Mouse (Mus musculus) forebrain, embryonic 13.5 days (tissue): Measurements from ENCODE around the gene Pnkd. TPM values are rescaled to one million over a fixed set of nuclear protein-coding genes. Genes with fewer than 3 reads are reported as not detected.
A peak's percentile ranks its signal among the peaks of the same experiment; 100 is the strongest.
"Not testable (repeated sequence)": the region's sequence is repeated elsewhere in the genome, so short reads cannot be mapped to it uniquely, and the experiment has no call there.

Source experiments
- ATAC-seq: fragments of 200-750 bp; cut with Nextera tagmentation; 2 replicates; pipeline ENCODE4 v1.8.0; 2017
- H3K27ac ChIP-seq: fragments of 300-500 bp; sonication (generic); 2 replicates; pipeline ENCODE4 v1.5.1; 2015; ENCODE audit warnings: inconsistent platforms, mild to moderate bottlenecking, moderate library complexity
- H3K27me3 ChIP-seq: fragments of 300-500 bp; sonication (generic); 2 replicates; pipeline ENCODE4 v1.6.1; 2015; ENCODE audit warnings: mild to moderate bottlenecking, inconsistent platforms
- H3K36me3 ChIP-seq: fragments of 300-500 bp; sonication (generic); 2 replicates; pipeline ENCODE4 v1.6.1; 2015; ENCODE audit warnings: mild to moderate bottlenecking, inconsistent platforms; ENCODE audit not compliant: poor library complexity, severe bottlenecking
- H3K4me1 ChIP-seq: fragments of 300-500 bp; sonication (generic); 2 replicates; pipeline ENCODE4 v1.6.1; 2015; ENCODE audit warnings: inconsistent platforms
- H3K4me2 ChIP-seq: fragments of 300-500 bp; sonication (generic); 2 replicates; pipeline ENCODE4 v1.6.1; 2015; ENCODE audit warnings: inconsistent platforms, mild to moderate bottlenecking, moderate library complexity
- H3K4me3 ChIP-seq: fragments of 300-500 bp; sonication (generic); 2 replicates; pipeline ENCODE4 v1.5.1; 2015; ENCODE audit warnings: mild to moderate bottlenecking, inconsistent platforms
- H3K9ac ChIP-seq: fragments of 300-500 bp; sonication (generic); 2 replicates; pipeline ENCODE4 v1.6.1; 2015; ENCODE audit warnings: mild to moderate bottlenecking, inconsistent platforms
- H3K9me3 ChIP-seq: fragments of 300-500 bp; sonication (generic); replicated peaks from 2 replicates; pipeline ENCODE4 v1.6.1; 2016; ENCODE audit warnings: inconsistent platforms
- WGBS: fragments of 180-500 bp; shearing (Covaris S2); methylation state at CpG from one replicate; pipeline ENCODE4 v1.1.7; 2015; 5-methylcytosine and 5-hydroxymethylcytosine counted together
- polyA plus RNA-seq: library from polyadenylated mRNA; unstranded; fragments of >200 nt; fragmentation: Nextera tagmentation; extraction: Ambion mirVana; gene quantifications from 2 replicates; pipeline ENCODE4 v1.2.1, GENCODE M21; 2015

Gene Pnkd
- polyA plus RNA-seq, 1 experiment from 2014 or later, result 94.5 TPM

- 94% methylated on average over 14 of the region's 14 CpGs for WGBS
Observed at GRCm38 (mm10) chr1:74280591-74281325, 4.0 kb upstream of the Pnkd start.

GRCm38 (mm10) chr1:74281372-74281771 is 3.4 kb upstream of the Pnkd start:
- WGBS, result 82% methylated on average over 2 of the region's 2 CpGs

More at GRCm38 (mm10) chr1:74280591-74281325, 4.0 kb upstream of the Pnkd start:
- H3K27me3 ChIP-seq, result no peaks in the 10 kb centered on the region
- no peak overlapping the region for H3K27ac ChIP-seq
- no peaks in the 10 kb centered on the region for H3K9me3 ChIP-seq
- H3K4me2 ChIP-seq, result no peak overlapping the region
- no peak overlapping the region for H3K4me3 ChIP-seq
- no peak overlapping the region for H3K9ac ChIP-seq
- peaks cover 18% of the 10 kb centered on the region for H3K4me1 ChIP-seq
- H3K36me3 ChIP-seq, result peaks cover 48% of the 10 kb centered on the region
- ATAC-seq, result no peak

GRCm38 (mm10) chr1:74281886-74282285 is 2.8 kb upstream of the Pnkd start:
- 92% methylated on average over 8 of the region's 8 CpGs for WGBS
- Histone ChIP-seq H3K27me3 (no peaks in the 10 kb centered on the region), H3K4me3 (no peak overlapping the region), H3K9me3 (no peaks in the 10 kb centered on the region), H3K9ac (no peak overlapping the region), H3K36me3 (peaks cover 48% of the 10 kb centered on the region), H3K4me1 (peaks cover 21% of the 10 kb centered on the region), H3K4me2 (no peak overlapping the region), H3K27ac (no peak overlapping the region)
- ATAC-seq, result no peak

More at GRCm38 (mm10) chr1:74281372-74281771, 3.4 kb upstream of the Pnkd start:
- Histone ChIP-seq H3K9ac (no peak overlapping the region), H3K9me3 (no peaks in the 10 kb centered on the region), H3K4me1 (peaks cover 21% of the 10 kb centered on the region), H3K27me3 (no peaks in the 10 kb centered on the region), H3K36me3 (peaks cover 48% of the 10 kb centered on the region), H3K4me3 (no peak overlapping the region), H3K4me2 (no peak overlapping the region), H3K27ac (no peak overlapping the region)
- no peak for ATAC-seq

- 91% methylated on average over 10 of the region's 10 CpGs for WGBS
- Histone ChIP-seq H3K4me1 (peaks cover 21% of the 10 kb centered on the region), H3K9ac (no peak overlapping the region), H3K27me3 (no peaks in the 10 kb centered on the region), H3K9me3 (no peaks in the 10 kb centered on the region), H3K36me3 (peaks cover 48% of the 10 kb centered on the region), H3K4me3 (no peak overlapping the region), H3K27ac (no peak overlapping the region), H3K4me2 (peak overlapping the region; percentile 88; the same call in 1 of the 2 replicates)
- ATAC-seq, result no peak
Observed at GRCm38 (mm10) chr1:74282896-74283625, 1.7 kb upstream of the Pnkd start.

GRCm38 (mm10) chr1:74283686-74284463 is 855 bp upstream of the Pnkd start:
- Histone ChIP-seq H3K4me1 (peaks cover 21% of the 10 kb centered on the region), H3K27ac (peak overlapping the region; percentile 31; the same call in 1 of the 2 replicates), H3K4me2 (peak overlapping the region; percentile 88), H3K27me3 (no peaks in the 10 kb centered on the region), H3K9me3 (no peaks in the 10 kb centered on the region), H3K4me3 (peak overlapping the region; percentile 77), H3K36me3 (peaks cover 52% of the 10 kb centered on the region), H3K9ac (peak overlapping the region; percentile 83)
- 13% methylated on average over 15 of the region's 15 CpGs for WGBS
- peak; percentile 41 for ATAC-seq

GRCm38 (mm10) chr1:74285212-74286010 is 681 bp downstream of the Pnkd start:
- H3K27me3 ChIP-seq, result no peaks in the 10 kb centered on the region
- H3K9me3 ChIP-seq, result no peaks in the 10 kb centered on the region
- H3K4me3 ChIP-seq, result peak overlapping the region; percentile 77
- no peak for ATAC-seq
- H3K27ac ChIP-seq, result no peak overlapping the region
- WGBS, result 4% methylated on average over 23 of the region's 23 CpGs
- H3K9ac ChIP-seq, result peak overlapping the region; percentile 74
- peak overlapping the region; percentile 82 for H3K4me2 ChIP-seq
- H3K36me3 ChIP-seq, result peaks cover 51% of the 10 kb centered on the region
- peaks cover 29% of the 10 kb centered on the region for H3K4me1 ChIP-seq

- 56% methylated on average over 16 of the region's 17 CpGs for WGBS
- ATAC-seq, H3K4me3 ChIP-seq: not testable (repeated sequence)
Observed at GRCm38 (mm10) chr1:74286869-74287607, 2.3 kb downstream of the Pnkd start.

GRCm38 (mm10) chr1:74288327-74288726 is 3.6 kb downstream of the Pnkd start:
- Histone ChIP-seq H3K27ac (no peak overlapping the region), H3K27me3 (no peaks in the 10 kb centered on the region), H3K36me3 (peaks cover 36% of the 10 kb centered on the region), H3K4me1 (peaks cover 22% of the 10 kb centered on the region), H3K9ac (no peak overlapping the region), H3K4me2 (no peak overlapping the region), H3K9me3 (no peaks in the 10 kb centered on the region), H3K4me3 (no peak overlapping the region)
- no peak for ATAC-seq
- WGBS, result 79% methylated on average over 4 of the region's 4 CpGs

More at GRCm38 (mm10) chr1:74286869-74287607, 2.3 kb downstream of the Pnkd start:
- not testable (repeated sequence) for H3K4me2 ChIP-seq, H3K27ac ChIP-seq, H3K9me3 ChIP-seq, H3K27me3 ChIP-seq, H3K9ac ChIP-seq
- Histone ChIP-seq H3K36me3 (peaks cover 40% of the 10 kb centered on the region), H3K4me1 (peaks cover 29% of the 10 kb centered on the region)

- H3K27ac ChIP-seq, result no peak overlapping the region
- 90% methylated on average over 9 of the region's 9 CpGs for WGBS
- H3K4me3 ChIP-seq, result no peak overlapping the region
- no peak overlapping the region for H3K9ac ChIP-seq
- no peaks in the 10 kb centered on the region for H3K9me3 ChIP-seq
- no peaks in the 10 kb centered on the region for H3K27me3 ChIP-seq
- H3K4me1 ChIP-seq, result peaks cover 15% of the 10 kb centered on the region
- no peak overlapping the region for H3K4me2 ChIP-seq
- peaks cover 36% of the 10 kb centered on the region for H3K36me3 ChIP-seq
- no peak for ATAC-seq
Observed at GRCm38 (mm10) chr1:74289248-74289647, 4.5 kb downstream of the Pnkd start.

- H3K27me3 ChIP-seq, result no peaks in the 10 kb centered on the region
- H3K4me2 ChIP-seq, result no peak overlapping the region
- H3K4me3 ChIP-seq, result no peak overlapping the region
- WGBS, result 89% methylated on average over 2 of the region's 2 CpGs
- no peak overlapping the region for H3K27ac ChIP-seq
- no peaks in the 10 kb centered on the region for H3K9me3 ChIP-seq
- peaks cover 36% of the 10 kb centered on the region for H3K36me3 ChIP-seq
- H3K9ac ChIP-seq, result no peak overlapping the region
- ATAC-seq, result no peak
- peaks cover 15% of the 10 kb centered on the region for H3K4me1 ChIP-seq
Observed at GRCm38 (mm10) chr1:74289740-74290139, 5.0 kb downstream of the Pnkd start.

- no peaks in the 10 kb centered on the region for H3K27me3 ChIP-seq
- 89% methylated on average over 5 of the region's 5 CpGs for WGBS
- no peak overlapping the region for H3K4me3 ChIP-seq
- no peak for ATAC-seq
- no peak overlapping the region for H3K27ac ChIP-seq
- H3K9ac ChIP-seq, result no peak overlapping the region
- H3K4me2 ChIP-seq, result no peak overlapping the region
- H3K4me1 ChIP-seq, result peaks cover 18% of the 10 kb centered on the region
- peaks cover 36% of the 10 kb centered on the region for H3K36me3 ChIP-seq
- H3K9me3 ChIP-seq, result no peaks in the 10 kb centered on the region
Observed at GRCm38 (mm10) chr1:74290141-74290540, 5.4 kb downstream of the Pnkd start.
